Mouse (Mus musculus) right cerebral cortex, postnatal 10 days (tissue): Measurements from ENCODE around the gene Capza1.
"Not testable (repeated sequence)": the region's sequence is repeated elsewhere in the genome, so short reads cannot be mapped to it uniquely, and the experiment has no call there.

Experiments
- DNase-seq, 2 experiments: peaks; one replicate each; pipeline ENCODE4 v3.0.0; 2021; ENCODE audit warnings: low spot score in 2 of 2

The Capza1 gene

DNA sequence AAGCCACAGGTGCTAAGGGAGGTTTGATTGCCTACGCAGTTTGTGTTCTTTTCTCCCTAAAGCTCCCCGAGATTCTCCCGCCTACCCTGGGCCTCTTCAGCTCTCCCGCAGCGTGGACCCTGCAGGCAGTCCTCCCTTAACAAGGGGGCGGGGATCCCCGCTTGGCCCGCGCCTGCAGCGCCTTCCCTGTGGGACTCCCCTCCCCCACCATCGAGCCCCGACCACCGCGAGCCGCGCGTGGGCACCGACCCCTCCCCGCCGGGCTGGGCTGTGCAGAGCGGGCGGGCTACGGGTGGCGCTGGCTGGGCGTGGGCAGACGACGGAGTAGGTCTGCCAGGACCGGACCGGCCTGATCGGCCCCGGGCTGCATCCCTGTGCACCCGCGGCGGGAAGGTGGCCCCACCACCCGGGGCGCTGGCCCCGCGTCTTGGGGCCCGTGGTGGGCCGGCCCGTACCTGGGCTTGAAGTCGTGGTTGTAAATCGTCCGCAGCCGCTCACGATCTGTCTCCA is 46.8 kb downstream of the Capza1 start:
- DNase-seq: peak; percentile 71 to 74

DNA sequence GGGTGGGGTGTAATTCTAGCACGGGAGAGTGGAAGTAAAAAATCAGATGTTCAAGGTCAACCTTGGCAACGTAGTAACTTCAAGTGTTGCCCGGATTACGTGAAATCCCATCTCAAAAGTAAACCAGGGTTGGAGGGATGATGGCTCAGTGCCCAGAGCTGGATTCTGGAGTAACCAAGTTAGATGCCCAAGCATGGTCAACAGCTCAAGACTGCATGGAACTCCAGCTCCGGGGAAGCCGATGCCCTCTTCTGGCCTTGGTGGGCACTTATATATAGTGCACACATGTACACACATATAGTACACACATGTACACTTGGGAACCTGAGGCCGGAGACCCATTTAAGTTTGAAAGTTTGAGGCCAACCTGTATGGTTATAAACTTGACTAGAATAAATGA is 48.2 kb downstream of the Capza1 start:
- peak in 1 of 2 experiments; percentile 41 for DNase-seq

DNA sequence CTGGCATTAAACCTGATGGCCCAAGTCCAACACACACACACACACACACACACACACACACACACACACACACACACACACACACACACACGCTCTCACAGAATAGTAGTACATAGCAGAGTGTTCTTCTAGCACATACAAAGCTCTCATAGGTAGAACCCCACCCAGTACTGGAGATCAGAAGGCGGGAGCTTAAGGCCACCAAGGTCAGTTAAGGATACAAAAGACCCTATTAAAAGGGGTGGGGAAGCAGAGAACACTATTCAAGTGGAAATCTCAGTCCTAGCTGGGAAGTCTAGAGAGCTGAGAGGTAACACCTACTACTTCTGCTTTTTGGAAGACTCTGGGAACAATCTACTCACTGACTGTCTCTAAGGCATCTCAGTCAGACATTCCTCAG is 49.0 kb downstream of the Capza1 start:
- DNase-seq: no peak

DNA sequence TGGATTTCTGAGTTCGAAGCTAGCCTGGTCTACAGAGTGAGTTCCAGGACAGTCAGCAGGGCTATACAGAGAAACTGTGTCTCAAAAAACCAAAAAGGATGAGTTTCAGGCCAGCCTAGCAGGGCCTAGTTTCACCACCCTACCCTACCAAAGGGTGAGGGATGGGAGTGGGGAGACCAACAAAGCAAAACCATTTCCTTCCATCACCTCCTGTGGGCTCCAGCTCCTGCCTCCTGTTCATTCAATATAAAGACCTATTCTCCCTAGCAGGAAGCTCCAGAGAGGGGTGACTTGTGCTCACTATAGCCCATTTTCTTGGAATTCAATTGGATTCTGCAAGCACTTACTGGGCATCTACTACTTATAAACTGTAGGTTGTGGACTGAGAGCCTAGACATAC is 49.6 kb downstream of the Capza1 start:
- DNase-seq: no peak

DNA sequence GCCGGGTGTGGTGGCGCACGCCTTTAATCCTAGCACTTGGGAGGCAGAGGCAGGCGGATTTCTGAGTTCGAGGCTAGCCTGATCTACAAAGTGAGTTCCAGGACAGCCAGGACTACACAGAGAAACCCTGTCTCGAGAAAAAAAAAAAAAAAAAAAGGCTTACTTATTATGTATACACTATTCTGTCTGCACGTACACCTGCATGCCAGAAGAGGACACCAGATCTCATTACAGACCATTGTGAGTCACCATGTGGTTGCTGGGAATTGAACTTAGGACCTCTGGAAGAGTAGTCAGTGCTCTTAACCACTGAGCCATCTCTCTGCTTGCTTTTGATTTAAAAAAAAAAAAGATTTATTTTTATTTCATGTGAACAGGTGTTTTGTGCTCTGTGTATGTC is 51.1 kb downstream of the Capza1 start:
- DNase-seq: not testable (repeated sequence)

DNA sequence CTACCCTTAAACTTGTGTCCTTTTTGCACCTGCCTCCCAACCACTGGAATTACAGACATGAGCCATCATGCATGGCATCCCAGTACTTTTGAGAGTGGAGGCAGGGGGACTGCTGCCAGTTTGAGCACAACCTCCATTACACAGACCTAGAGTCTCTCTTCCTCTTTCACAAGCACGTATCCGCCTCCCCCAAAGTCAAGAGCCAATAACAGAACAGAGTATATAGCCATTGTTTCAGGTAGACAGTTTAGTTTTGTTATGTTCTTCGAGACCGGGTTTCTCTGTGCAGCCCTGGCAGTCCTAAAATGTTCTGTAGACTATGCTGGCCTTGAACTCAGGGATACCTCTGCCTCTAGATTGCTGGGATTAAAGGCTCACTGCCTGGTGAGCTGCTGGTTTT is 52.1 kb downstream of the Capza1 start:
- DNase-seq: no peak

DNA sequence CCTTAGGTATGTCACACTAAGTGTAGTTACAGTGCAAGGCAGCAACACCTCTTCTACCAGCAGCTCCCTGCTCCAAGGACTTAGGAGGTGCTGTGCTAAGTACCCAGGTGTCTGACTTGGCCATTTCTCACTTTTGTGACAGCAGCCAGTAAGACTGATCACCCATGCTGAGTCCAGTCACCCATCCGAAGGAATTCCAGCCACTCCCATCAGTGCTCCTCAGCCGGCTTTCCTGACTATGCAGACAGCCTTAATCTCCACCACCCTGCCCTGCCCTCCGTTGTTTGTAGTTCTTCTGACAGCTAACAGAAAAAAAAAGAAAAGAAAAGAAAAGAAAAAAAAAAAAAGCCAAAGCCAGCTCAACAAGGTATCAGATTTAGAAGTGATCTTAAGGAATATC is 52.6 kb downstream of the Capza1 start:
- DNase-seq: no peak

DNA sequence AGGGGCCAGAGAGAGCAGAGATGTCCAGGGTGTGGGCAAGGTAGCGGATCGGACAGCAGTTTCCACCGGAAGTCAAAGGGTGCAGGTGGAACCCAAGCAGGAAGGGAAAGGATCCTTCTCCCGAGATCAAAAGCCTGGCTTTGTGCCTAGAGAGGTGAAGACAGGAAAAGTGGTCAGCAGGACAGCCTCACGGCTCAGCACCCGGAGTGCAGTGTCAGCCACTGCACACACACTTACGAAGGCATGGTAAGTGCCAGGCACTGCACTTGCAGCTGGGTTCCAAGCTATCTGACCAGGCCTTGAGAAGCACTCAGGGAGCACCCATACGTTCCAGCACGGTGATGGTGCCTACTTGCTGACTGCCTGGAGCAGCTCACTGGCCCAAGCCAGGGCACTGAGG is 58.8 kb downstream of the Capza1 start:
- no peak for DNase-seq

DNA sequence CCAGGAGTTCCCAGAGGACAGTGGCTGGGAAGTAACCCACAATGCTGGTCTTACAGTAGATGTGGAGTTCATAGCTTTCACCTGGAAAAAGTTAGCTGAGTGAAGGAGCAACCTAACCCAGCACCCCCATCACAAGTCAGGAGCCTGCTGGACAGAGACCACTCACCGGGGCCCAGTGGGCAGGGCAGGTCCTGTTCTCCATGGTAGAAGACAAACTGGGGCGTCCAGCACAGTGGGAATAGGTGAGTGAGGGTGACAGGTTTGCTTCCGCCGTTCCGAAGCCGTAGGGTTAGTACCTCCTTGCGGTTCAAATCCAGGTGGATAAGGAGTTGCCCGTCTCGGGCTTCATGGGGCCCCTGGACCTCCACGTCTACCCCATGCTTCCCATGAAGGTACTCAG is 60.0 kb downstream of the Capza1 start:
- DNase-seq: no peak

DNA sequence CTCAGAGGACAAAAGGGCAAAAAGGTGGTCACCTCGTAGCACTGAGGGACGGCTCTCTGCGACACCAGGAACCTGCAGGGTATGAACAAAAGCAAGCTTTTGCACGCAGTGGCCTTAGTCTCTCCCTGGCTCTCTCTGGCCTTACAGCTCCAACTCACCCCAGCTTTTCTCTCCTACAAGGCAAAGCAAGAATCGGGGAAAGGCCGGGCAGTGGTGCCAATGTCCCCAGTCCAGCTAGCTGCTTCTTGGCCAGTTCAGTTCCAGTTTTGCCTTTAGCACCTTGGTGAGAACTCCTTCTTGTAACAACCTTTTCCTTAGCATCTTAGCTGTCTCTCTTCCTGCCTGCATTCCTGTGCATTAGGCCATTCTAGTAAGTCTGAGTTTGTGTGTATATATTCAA is 62.8 kb downstream of the Capza1 start:
- no peak for DNase-seq

DNA sequence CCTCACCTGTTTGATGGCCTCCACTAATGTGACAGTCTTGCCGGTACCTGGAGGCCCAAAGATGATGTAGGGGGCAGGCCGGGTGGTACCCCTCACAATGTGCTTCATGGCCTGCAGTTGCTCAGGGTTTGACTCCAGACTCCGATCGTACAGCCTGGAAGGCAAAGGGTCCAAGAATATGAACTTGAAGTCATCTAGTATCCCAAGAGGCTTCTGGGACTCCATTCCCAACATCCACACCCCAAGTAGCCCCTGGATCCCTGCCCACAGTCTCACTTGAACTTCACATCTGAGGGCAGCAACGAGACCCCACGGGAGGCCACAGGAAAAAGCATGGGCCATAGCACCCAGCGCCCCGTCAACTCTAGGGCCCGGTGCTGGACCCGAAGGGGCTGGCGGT is 63.6 kb downstream of the Capza1 start:
- no peak for DNase-seq

DNA sequence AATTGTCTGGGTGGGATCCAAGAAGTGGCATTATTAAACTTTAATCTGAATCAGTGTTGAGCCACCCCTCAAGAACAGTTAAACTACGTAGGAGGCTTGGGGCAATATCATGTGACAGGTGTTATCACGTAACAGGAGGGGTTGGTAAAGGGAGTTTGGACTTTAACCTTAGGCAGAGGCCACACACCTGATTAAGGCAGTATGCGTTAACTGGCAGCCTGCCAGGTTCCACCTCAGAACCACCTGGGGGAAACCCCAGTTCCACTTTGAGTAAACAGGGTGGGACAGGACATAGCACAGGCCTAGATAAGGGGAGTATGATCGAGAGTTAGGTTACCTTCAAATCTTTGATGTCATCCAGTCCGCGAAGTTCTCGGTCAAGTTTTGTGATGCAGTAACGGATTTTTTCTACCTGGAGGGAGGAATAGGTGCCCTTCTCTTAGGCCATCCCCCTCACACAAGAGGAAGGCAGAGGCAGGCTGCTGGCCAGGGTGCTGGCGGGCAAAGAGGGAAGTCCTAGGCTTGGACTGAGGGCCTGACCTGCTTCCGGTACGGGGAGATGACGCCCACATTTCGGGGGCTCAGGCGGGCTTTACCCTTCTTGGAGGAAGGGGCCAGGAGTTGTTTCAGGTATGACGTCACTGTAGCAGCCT is 67.7 kb downstream of the Capza1 start:
- no peak for DNase-seq

DNA sequence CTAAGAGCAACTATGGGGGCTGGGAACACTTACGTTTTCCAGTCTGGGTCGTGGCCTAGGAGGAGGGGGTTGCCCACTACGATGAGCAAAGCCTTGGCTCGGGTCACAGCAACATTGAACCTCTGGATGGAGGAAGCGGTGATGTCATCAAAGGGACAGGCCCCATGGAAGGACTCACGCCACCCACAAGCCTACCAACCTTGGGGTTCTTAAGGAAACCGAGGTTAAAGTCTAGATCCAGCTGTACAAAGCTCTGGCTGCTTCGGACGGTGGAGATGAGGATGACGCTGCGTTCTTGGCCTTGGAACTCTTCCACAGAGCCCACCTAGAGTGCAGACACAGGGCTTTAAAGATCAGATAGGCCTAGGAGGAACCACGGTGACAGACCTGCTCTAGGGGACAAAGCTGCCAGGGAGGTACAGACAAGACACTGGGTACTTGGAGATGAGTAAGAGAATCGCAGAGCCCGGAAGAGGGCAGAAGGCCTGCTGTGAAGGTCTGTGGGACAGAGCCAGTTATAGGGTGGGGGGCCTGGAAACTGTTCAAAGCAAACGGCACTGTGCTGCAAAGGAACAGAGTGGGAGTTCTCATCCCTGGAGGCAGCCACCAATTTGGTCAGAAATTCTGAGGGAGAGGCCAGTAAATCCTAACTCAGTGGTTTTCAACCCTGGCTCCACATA is 68.5 kb downstream of the Capza1 start:
- DNase-seq: no peak

DNA sequence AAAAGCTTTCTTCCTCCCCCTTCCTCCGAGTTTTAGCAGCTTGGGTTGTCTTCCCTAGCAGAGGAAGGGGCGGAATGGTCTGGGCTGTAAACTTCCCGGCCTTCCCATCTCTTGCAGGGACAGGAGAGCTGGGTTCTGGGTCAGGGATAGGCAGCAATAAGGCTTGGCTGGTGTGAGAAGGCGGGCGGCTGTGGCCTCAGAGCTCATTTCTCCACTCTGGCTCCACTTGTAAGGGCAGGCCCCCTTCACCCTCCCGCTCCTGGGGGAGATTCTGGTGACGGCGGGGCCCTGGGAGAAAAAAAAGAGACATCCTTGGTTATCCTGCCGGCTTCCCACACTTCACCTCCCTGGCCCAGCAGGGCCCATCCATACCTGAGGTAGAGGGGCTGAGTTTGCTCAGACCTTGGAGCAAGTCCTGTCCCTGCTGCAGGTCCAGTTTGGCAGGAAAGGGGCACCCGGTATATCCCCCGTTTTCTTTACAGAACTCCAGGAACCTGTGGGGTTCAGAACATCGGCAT is 69.3 kb downstream of the Capza1 start:
- no peak for DNase-seq

DNA sequence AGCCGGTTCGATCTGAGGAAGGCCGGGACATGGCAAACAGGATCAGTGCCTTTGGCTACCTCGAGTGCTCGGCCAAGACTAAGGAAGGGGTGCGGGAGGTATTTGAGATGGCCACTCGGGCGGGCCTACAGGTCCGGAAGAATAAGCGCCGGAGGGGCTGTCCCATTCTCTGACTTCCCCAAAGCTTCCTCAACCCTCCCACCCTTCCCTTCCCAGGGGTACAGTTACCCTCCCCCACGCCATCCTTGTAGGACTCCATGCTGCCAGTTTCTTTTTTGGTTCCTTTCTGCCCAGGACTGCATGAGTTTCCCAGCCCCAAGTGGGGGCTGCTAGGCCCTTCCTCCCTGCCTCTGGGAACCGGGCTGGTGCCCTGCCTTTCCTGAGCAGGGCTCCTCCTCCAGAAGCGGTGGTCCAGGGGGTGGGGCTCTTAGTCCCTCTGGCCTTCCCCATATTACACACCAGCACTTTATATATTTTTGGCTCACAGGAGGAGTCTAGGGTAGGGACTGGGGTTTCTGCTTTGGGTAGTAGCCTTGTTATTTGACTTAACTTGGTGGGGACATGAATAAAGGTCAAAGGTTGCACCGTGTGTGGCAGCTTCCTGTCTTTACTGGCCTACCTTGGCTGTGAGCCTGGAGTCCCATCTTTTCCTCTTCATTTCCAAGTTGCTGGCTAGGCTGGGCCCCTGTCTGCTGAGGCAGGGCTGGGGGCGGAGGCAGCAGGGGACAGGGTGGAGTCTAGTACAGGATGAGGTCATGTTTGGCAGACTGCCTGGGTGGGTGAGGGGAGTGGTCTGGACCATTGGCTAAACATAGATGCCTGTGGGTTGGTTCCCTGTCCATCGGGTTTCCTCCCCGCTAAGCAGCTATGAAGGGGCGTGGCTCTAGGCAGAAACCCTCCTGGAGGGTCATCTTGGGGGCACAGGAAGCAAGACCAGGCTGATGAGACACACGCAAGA is 70.2 kb downstream of the Capza1 start:
- peak; percentile 90 to 92 for DNase-seq

DNA sequence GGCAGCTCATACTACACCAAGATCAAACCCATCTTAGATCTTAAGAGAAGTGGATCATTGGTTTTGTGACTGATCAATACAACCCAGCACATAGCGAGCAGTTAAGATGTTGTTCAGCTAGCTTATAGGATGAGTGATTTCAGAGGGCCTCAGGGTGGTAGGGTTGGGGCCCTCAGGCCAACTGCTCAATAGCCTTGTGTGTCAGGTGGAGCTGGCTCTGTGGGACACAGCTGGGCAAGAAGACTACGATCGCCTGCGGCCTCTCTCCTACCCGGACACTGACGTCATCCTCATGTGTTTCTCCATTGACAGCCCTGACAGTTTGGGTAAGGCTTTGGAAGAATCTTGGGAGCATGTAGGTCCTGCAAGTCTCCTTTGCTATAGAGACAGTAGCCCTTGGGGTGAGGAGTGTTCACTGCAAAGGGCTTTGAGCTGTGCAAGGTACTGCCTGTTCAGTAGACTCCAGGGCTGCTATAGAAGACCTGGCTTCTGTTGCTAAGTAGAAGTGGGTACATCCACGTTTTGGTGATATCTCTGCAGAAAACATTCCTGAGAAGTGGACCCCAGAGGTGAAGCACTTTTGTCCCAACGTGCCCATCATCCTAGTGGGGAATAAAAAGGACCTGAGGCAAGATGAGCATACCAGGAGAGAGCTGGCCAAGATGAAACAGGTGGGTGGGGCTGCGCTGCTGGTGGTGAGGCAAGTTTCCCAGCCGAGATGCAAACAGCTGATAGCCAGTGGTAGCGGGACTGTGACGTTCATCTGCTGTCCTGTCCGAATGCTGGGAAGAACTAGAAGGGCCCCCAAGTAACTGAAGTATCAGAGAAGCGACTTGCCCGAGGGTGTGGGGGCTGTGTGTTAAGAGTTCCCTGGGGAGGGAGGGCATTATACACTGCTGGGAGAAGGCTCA is 71.7 kb downstream of the Capza1 start:
- no peak for DNase-seq

DNA sequence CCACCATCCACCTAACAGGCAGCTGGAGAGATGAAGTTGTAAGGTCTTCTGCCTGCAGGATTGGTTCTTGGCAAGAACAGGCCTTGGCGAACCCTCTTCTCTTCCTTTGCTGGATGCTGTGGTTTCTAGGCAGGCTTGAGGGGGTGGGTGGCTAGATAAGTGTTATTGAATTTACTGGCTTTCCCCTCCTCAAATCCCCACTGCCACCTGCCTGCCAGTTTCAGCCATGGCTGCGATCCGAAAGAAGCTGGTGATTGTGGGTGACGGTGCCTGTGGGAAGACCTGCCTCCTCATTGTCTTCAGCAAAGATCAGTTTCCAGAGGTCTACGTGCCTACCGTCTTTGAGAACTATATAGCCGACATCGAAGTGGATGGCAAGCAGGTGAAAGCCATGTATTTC is 72.6 kb downstream of the Capza1 start:
- no peak for DNase-seq

DNA sequence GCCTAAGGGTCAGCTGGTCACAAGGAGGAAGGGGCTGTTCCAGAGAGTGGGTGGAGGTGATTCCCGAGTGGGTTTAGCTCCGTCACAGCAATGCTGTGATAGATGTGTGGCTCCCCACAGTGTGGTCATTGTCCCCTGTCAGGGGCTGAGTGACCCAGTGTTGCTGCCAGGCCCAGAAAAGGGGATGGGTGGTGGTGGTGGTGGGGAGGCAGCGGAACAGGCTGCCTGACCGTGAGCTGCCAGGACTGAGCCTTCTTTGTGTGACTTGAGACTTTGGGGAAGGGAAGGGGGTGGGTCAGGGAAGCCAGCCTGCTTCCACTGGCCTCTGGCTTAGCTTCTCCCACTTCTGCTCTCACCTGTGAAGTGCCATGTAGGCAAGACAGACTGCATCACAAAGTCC is 73.3 kb downstream of the Capza1 start:
- DNase-seq: peak in 1 of 2 experiments; percentile 64

DNA sequence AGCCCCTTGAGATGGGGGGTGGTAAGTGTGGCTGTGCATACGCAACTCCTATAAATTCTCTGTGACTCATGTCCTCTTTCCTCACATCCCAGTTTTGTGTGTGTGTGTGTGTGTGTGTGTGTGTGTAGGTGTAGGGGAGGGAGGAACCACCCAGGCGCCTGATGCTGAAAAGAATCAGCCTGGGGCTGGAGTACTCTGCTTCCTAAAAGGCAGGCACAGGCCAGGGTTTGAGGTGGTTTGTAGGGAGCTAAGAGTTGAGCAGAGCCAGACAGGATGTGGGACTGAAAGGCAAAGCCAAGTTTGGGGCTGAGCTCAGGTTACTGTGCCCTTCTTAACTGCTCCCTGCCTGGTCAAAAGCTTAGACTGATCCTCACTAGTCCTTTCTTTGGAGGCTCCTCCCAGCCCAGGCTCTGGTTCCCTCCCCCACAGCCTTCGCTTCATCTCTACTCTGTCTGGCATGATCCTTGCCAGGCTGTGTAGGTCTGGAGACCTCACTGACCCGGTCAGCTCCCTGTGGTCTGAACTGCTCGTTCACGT is 73.8 kb downstream of the Capza1 start:
- peak in 1 of 2 experiments; percentile 62 for DNase-seq

DNA sequence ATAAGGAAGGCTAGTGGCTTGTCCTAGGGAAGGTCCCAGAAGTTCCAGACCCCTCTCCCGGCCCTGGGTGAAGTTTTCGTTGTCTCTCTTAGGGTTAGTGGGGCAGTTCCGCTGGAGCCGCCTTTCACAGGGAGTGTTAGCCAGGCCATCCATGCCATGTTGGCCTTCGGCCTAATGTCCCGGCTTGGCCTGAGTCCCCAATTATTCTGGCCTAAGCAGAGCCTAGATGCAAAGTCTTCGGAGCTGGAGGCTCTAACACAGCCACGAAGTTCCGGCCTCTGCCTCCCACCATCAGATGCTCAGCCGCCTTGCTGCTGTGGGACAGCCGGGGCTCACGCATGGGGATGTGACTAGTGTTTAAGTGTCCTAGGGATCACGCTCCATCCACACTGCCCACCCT is 74.5 kb downstream of the Capza1 start:
- DNase-seq: no peak

DNA sequence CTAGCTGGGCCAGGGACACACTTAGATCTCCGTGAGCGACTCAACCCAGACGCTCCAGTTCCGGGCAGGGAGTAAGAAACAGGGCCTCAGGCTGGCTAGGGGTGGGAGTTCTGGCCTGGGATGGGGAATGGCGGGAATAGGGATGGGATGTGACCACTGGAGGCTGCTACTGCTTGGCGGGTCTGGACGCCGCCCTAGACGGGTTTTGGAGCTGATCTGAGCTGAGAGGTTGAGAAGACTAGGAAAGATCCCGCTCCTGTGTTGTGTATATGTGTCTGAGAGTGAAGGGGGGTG is 75.0 kb downstream of the Capza1 start:
- DNase-seq: no peak
